Mouse (Mus musculus): ENCODE data around the gene Dlx6. TPM values are rescaled to one million over a fixed set of nuclear protein-coding genes. Genes with fewer than 3 reads are reported as not detected.

Gene Dlx6
- polyA plus RNA-seq, 1 experiment, result 12.3 TPM

- H3K4me3 ChIP-seq (ENCODE audit: control insufficient read depth, low read depth, low read length), result peak overlapping the region; percentile 84
- no peak overlapping the region for H3K27ac ChIP-seq (ENCODE audit: control insufficient read depth, insufficient read depth, low read depth, low read length)
- peaks cover 16% of the 10 kb centered on the region for H3K27me3 ChIP-seq (ENCODE audit: control insufficient read depth, insufficient read depth, low read length)
- no peak for TF ChIP-seq CTCF (IDR thresholded peaks at IDR 0.05; ENCODE audit: control insufficient read depth, insufficient read depth, insufficient replicate concordance, low read depth, low read length)
- no peak for TF ChIP-seq POLR2A (IDR thresholded peaks at IDR 0.05; ENCODE audit: control insufficient read depth, low read depth, low read length)
- peaks cover 22% of the 10 kb centered on the region for H3K4me1 ChIP-seq (ENCODE audit: control insufficient read depth, insufficient read depth, low read length)
- no peaks in the 10 kb centered on the region for H3K36me3 ChIP-seq (ENCODE audit: control insufficient read depth, insufficient read depth, low read length)
Observed at GRCm38 (mm10) chr6:6859950-6860410, 3.2 kb upstream of the Dlx6 start.

- peak overlapping the region; percentile 84 for H3K4me3 ChIP-seq (ENCODE audit: control insufficient read depth, low read depth, low read length)
- H3K36me3 ChIP-seq (ENCODE audit: control insufficient read depth, insufficient read depth, low read length), result no peaks in the 10 kb centered on the region
- peaks cover 22% of the 10 kb centered on the region for H3K4me1 ChIP-seq (ENCODE audit: control insufficient read depth, insufficient read depth, low read length)
- peaks cover 16% of the 10 kb centered on the region for H3K27me3 ChIP-seq (ENCODE audit: control insufficient read depth, insufficient read depth, low read length)
- no peak overlapping the region for H3K27ac ChIP-seq (ENCODE audit: control insufficient read depth, insufficient read depth, low read depth, low read length)
- TF ChIP-seq CTCF (IDR thresholded peaks at IDR 0.05; ENCODE audit: control insufficient read depth, insufficient read depth, insufficient replicate concordance, low read depth, low read length), result no peak
- no peak for TF ChIP-seq POLR2A (IDR thresholded peaks at IDR 0.05; ENCODE audit: control insufficient read depth, low read depth, low read length)
Observed at GRCm38 (mm10) chr6:6860411-6861085, 2.6 kb upstream of the Dlx6 start.

DNA sequence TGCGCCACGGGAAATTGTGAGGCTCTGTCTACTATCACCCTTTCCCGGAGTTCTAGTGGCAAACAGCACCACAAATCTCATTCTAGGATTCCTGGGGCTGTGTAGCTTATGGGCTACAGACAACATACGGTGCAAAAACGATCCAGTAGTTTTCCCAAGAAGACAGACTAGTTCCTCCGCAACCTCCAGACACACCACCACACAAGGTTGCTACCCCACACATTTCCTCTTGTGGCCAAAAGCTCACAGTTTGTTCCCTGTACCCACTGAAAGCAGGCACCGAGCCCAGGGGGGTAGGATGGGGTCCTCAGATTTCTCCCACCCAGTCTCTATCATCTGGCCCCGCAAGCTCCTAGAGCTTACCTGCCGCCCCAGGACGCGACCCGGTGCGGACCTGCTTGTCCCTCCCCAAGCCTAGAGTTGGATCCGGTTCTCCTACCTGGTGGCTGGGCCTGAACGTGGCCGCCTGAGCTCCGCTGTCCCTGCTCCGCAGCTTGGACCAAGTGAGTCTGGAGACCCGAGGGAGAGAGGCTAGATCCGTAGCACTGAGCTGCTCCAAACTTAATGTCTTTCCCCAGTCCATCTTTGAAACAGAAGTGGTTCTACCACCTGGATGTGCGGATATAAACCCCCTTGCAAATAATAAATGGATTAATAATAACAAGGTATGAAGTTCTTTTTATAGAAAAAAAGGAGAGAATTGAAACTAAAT is 1.9 kb upstream of the Dlx6 start:
- Histone ChIP-seq H3K4me1 (ENCODE audit: control insufficient read depth, insufficient read depth, low read length) (peaks cover 20% of the 10 kb centered on the region), H3K27me3 (ENCODE audit: control insufficient read depth, insufficient read depth, low read length) (peaks cover 16% of the 10 kb centered on the region), H3K4me3 (ENCODE audit: control insufficient read depth, low read depth, low read length) (peak overlapping the region; percentile 84), H3K27ac (ENCODE audit: control insufficient read depth, insufficient read depth, low read depth, low read length) (no peak overlapping the region), H3K36me3 (ENCODE audit: control insufficient read depth, insufficient read depth, low read length) (no peaks in the 10 kb centered on the region)
- TF ChIP-seq CTCF (IDR thresholded peaks at IDR 0.05; ENCODE audit: control insufficient read depth, insufficient read depth, insufficient replicate concordance, low read depth, low read length) (no peak), POLR2A (IDR thresholded peaks at IDR 0.05; ENCODE audit: control insufficient read depth, low read depth, low read length) (no peak)

DNA sequence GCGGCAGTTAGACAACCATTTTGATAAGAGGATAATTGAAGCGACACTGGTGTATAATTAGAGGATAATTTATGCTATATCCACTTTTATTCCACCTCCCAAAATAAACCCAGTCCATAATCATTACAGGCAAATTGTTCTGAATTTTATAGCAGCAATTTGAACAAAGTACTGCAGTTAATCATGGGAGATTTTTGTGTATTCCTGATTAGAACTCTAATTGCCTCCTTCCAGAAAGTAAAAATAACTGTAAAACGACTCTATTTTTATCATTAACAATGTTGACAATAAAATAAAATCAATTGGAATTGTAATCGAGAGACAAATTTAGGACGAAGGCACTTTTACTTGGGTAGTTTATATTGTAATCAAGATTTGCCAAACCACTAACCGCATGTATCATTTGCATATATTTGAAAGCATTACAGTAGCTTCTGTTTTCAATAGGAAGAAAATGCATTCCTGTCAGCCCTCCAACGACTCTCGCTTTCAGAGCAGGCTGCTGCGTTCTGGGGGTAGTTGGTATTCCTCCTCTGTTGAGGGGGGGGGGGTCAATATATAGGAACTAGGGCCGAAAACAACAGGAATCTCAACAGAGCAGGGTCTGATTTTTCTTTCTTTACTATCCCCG is 1.2 kb upstream of the Dlx6 start:
- H3K27ac ChIP-seq (ENCODE audit: control insufficient read depth, insufficient read depth, low read depth, low read length), result no peak overlapping the region
- peaks cover 16% of the 10 kb centered on the region for H3K4me1 ChIP-seq (ENCODE audit: control insufficient read depth, insufficient read depth, low read length)
- H3K36me3 ChIP-seq (ENCODE audit: control insufficient read depth, insufficient read depth, low read length), result no peaks in the 10 kb centered on the region
- H3K27me3 ChIP-seq (ENCODE audit: control insufficient read depth, insufficient read depth, low read length), result peaks cover 14% of the 10 kb centered on the region
- peak overlapping the region; percentile 73; the same call in 1 of the 2 replicates for H3K4me3 ChIP-seq (ENCODE audit: control insufficient read depth, low read depth, low read length)
- TF ChIP-seq CTCF (IDR thresholded peaks at IDR 0.05; ENCODE audit: control insufficient read depth, insufficient read depth, insufficient replicate concordance, low read depth, low read length), result no peak
- TF ChIP-seq POLR2A (IDR thresholded peaks at IDR 0.05; ENCODE audit: control insufficient read depth, low read depth, low read length), result no peak

DNA sequence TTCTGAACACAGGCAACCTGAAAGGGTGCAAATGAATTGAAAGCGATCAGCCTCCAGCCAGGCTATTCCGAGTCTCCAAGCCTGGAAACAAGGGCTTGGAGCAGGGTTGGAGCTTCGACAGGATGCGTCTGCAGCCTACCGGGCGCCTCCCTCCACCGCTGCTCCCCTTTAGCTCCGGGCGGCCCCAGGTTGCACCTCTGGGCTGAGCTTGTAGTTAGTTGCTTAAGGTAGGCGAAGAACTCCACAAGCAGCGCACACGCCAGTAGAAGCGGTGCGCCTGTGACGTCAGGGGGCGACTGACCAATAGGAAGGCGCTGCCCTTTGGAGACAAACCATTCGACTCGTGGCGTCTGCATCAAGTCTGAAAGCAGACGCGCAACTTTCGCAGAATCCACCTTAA is 523 bp upstream of the Dlx6 start:
- H3K27me3 ChIP-seq (ENCODE audit: control insufficient read depth, insufficient read depth, low read length), result peaks cover 14% of the 10 kb centered on the region
- TF ChIP-seq POLR2A (IDR thresholded peaks at IDR 0.05; ENCODE audit: control insufficient read depth, low read depth, low read length) (peak; percentile 77), CTCF (IDR thresholded peaks at IDR 0.05; ENCODE audit: control insufficient read depth, insufficient read depth, insufficient replicate concordance, low read depth, low read length) (no peak)
- peak overlapping the region; percentile 73 for H3K4me3 ChIP-seq (ENCODE audit: control insufficient read depth, low read depth, low read length)
- H3K27ac ChIP-seq (ENCODE audit: control insufficient read depth, insufficient read depth, low read depth, low read length), result no peak overlapping the region
- peaks cover 16% of the 10 kb centered on the region for H3K4me1 ChIP-seq (ENCODE audit: control insufficient read depth, insufficient read depth, low read length)
- H3K36me3 ChIP-seq (ENCODE audit: control insufficient read depth, insufficient read depth, low read length), result no peaks in the 10 kb centered on the region

- Histone ChIP-seq H3K27me3 (ENCODE audit: control insufficient read depth, insufficient read depth, low read length) (peaks cover 14% of the 10 kb centered on the region), H3K27ac (ENCODE audit: control insufficient read depth, insufficient read depth, low read depth, low read length) (no peak overlapping the region), H3K4me1 (ENCODE audit: control insufficient read depth, insufficient read depth, low read length) (peaks cover 16% of the 10 kb centered on the region), H3K36me3 (ENCODE audit: control insufficient read depth, insufficient read depth, low read length) (no peaks in the 10 kb centered on the region), H3K4me3 (ENCODE audit: control insufficient read depth, low read depth, low read length) (peak overlapping the region; percentile 79)
- TF ChIP-seq CTCF (IDR thresholded peaks at IDR 0.05; ENCODE audit: control insufficient read depth, insufficient read depth, insufficient replicate concordance, low read depth, low read length) (no peak), POLR2A (IDR thresholded peaks at IDR 0.05; ENCODE audit: control insufficient read depth, low read depth, low read length) (no peak)
Observed at GRCm38 (mm10) chr6:6863955-6864354, 821 bp downstream of the Dlx6 start.
